8 mouse cellular contexts compared by ENCODE assay signal in genomic region chr17:47738066-47738878, GRCm38 (mm10). TPM values are rescaled to one million over a fixed set of nuclear protein-coding genes. Genes with fewer than 3 reads are reported as not detected.
DNase-seq lines count a peak whose midpoint lies in the region; ATAC-seq and TF ChIP-seq lines count a peak whose summit lies in the region.

No protein-coding gene starts in this region.

- H3K27ac ChIP-seq in forebrain, embryonic 15.5 days (replicated peaks), result no peak overlapping the region
- H3K27ac ChIP-seq in hindbrain, embryonic 14.5 days, result no peak overlapping the region
- H3K27ac ChIP-seq in liver, adult 2 months (replicated peaks; ENCODE audit: insufficient read depth, low read depth, low read length), result no peak overlapping the region
- H3K27ac ChIP-seq in midbrain, embryonic 16.5 days (ENCODE audit: low read length), result no peak overlapping the region
- peak overlapping the region; percentile 78 for H3K27ac ChIP-seq in stomach, embryonic 15.5 days

- H3K79me2 ChIP-seq in liver, adult 2 months (ENCODE audit: control insufficient read depth, insufficient read depth, low read length), result peaks cover 32% of the 10 kb centered on the region

- H3K9me3 ChIP-seq in forebrain, embryonic 15.5 days, result no peaks in the 10 kb centered on the region
- no peaks in the 10 kb centered on the region for H3K9me3 ChIP-seq in hindbrain, embryonic 14.5 days (ENCODE audit: control insufficient read depth, low read length)
- H3K9me3 ChIP-seq in midbrain, embryonic 16.5 days (replicated peaks; ENCODE audit: control insufficient read depth, low read length, poor library complexity, severe bottlenecking), result no peaks in the 10 kb centered on the region
- no peaks in the 10 kb centered on the region for H3K9me3 ChIP-seq in stomach, embryonic 15.5 days

- no peak for TF ChIP-seq CTCF in liver, adult 2 months (IDR thresholded peaks at IDR 0.05; ENCODE audit: low read depth, low read length)

- peaks cover 29% of the 10 kb centered on the region for H3K27me3 ChIP-seq in forebrain, embryonic 15.5 days
- H3K27me3 ChIP-seq in hindbrain, embryonic 14.5 days (ENCODE audit: control insufficient read depth, insufficient read depth, low read length), result peaks cover 21% of the 10 kb centered on the region
- no peaks in the 10 kb centered on the region for H3K27me3 ChIP-seq in liver, adult 2 months (ENCODE audit: control insufficient read depth, insufficient read depth, low read length)
- H3K27me3 ChIP-seq in midbrain, embryonic 16.5 days (ENCODE audit: control insufficient read depth, insufficient read depth, low read depth, low read length), result peaks cover 17% of the 10 kb centered on the region
- no peaks in the 10 kb centered on the region for H3K27me3 ChIP-seq in stomach, embryonic 15.5 days (replicated peaks)

- H3K4me1 ChIP-seq in forebrain, embryonic 15.5 days, result peaks cover 19% of the 10 kb centered on the region
- peaks cover 21% of the 10 kb centered on the region; the same call in 1 of the 2 replicates for H3K4me1 ChIP-seq in hindbrain, embryonic 14.5 days (replicated peaks; ENCODE audit: control insufficient read depth, insufficient read depth, low read length)
- peaks cover 5% of the 10 kb centered on the region; the same call in 1 of the 2 replicates for H3K4me1 ChIP-seq in liver, adult 2 months (ENCODE audit: control insufficient read depth, insufficient read depth, low read length)
- peaks cover 15% of the 10 kb centered on the region for H3K4me1 ChIP-seq in midbrain, embryonic 16.5 days (ENCODE audit: control insufficient read depth, insufficient read depth, low read length)
- peaks cover 17% of the 10 kb centered on the region for H3K4me1 ChIP-seq in stomach, embryonic 15.5 days

- DNase-seq in frontal cortex, postnatal 25 days (ENCODE audit: low spot score in 2 of 2), result no peak
- DNase-seq in cerebellum, adult 11-12 months, result peak; percentile 79
- no peak for DNase-seq in hindbrain, embryonic 14.5 days (ENCODE audit: low spot score)
- DNase-seq in liver, adult 2 months (ENCODE audit: extremely low read depth, low read depth, low spot score), result no peak

- ATAC-seq in frontal cortex, adult (ENCODE audit: low TSS enrichment), result peak; percentile 1; the same call in 1 of the 2 replicates
- peak; percentile 11 for ATAC-seq in forebrain, embryonic 15.5 days (replicated peaks)
- ATAC-seq in hindbrain, embryonic 14.5 days (ENCODE audit: low FRiP score), result peak; percentile 9; the same call in 1 of the 2 replicates
- ATAC-seq in midbrain, embryonic 16.5 days, result peak; percentile 30
- ATAC-seq in stomach, embryonic 15.5 days (ENCODE audit: insufficient read depth, low FRiP score, low read depth), result peak; percentile 38

- WGBS in forebrain, embryonic 15.5 days, result under 1% methylated on average over 60 of the region's 61 CpGs
- whole genome bisulfite sequencing in hindbrain, embryonic 14.5 days, result under 1% methylated on average over 51 of the region's 61 CpGs
- WGBS in liver, adult 2 months, result 7% methylated on average over 51 of the region's 61 CpGs
- WGBS in midbrain, embryonic 16.5 days, result under 1% methylated on average over 40 of the region's 61 CpGs
- 1% methylated on average over 57 of the region's 61 CpGs for WGBS in stomach, embryonic 15.5 days

- TF ChIP-seq POLR2A in liver, adult 2 months (IDR thresholded peaks at IDR 0.05; ENCODE audit: extremely low read depth, insufficient read depth, low read length), result no peak

- H3K4me3 ChIP-seq in forebrain, embryonic 15.5 days, result peak overlapping the region; percentile 66
- H3K4me3 ChIP-seq in hindbrain, embryonic 14.5 days (replicated peaks; ENCODE audit: low read length), result peak overlapping the region; percentile 51
- H3K4me3 ChIP-seq in liver, adult 2 months (ENCODE audit: insufficient read depth, low read depth, low read length), result peak overlapping the region; percentile 84
- peak overlapping the region; percentile 65 for H3K4me3 ChIP-seq in midbrain, embryonic 16.5 days (ENCODE audit: low read depth, low read length)
- H3K4me3 ChIP-seq in stomach, embryonic 15.5 days (replicated peaks), result peak overlapping the region; percentile 77

- peak overlapping the region; percentile 99 for H3K4me2 ChIP-seq in forebrain, embryonic 15.5 days (replicated peaks)
- peak overlapping the region; percentile 90 for H3K4me2 ChIP-seq in hindbrain, embryonic 14.5 days (replicated peaks)
- peak overlapping the region; percentile 94 for H3K4me2 ChIP-seq in midbrain, embryonic 16.5 days (ENCODE audit: low read length)
- H3K4me2 ChIP-seq in stomach, embryonic 15.5 days, result peak overlapping the region; percentile 99

- H3K36me3 ChIP-seq in forebrain, embryonic 15.5 days, result no peaks in the 10 kb centered on the region
- no peaks in the 10 kb centered on the region for H3K36me3 ChIP-seq in hindbrain, embryonic 14.5 days (replicated peaks; ENCODE audit: control insufficient read depth, insufficient read depth)
- H3K36me3 ChIP-seq in liver, adult 2 months (ENCODE audit: control insufficient read depth, insufficient read depth, low read length), result no peaks in the 10 kb centered on the region
- H3K36me3 ChIP-seq in midbrain, embryonic 16.5 days (ENCODE audit: control insufficient read depth, insufficient read depth, low read length), result no peaks in the 10 kb centered on the region
- no peaks in the 10 kb centered on the region for H3K36me3 ChIP-seq in stomach, embryonic 15.5 days

- H3K9ac ChIP-seq in forebrain, embryonic 15.5 days (replicated peaks), result peak overlapping the region; percentile 27
- peak overlapping the region; percentile 50; the same call in 1 of the 2 replicates for H3K9ac ChIP-seq in hindbrain, embryonic 14.5 days
- H3K9ac ChIP-seq in liver, adult 2 months (ENCODE audit: low read depth, low read length), result peak overlapping the region; percentile 55
- H3K9ac ChIP-seq in midbrain, embryonic 16.5 days (ENCODE audit: low read depth, low read length), result peak overlapping the region; percentile 60
- peak overlapping the region; percentile 48 for H3K9ac ChIP-seq in stomach, embryonic 15.5 days

RNA-seq across cellular contexts. Expression of gene Tfeb, which starts 1.4 kb away (rescaled TPM):
- 2.0 and 2.3 TPM in 2 replicates for polyA plus RNA-seq in forebrain, embryonic 15.5 days (2015; fragmentation: Nextera tagmentation; extraction: Ambion mirVana)
- 2.8 and 4.2 TPM in 2 replicates for polyA plus RNA-seq in hindbrain, embryonic 14.5 days (2014; fragmentation: Nextera tagmentation; extraction: Ambion mirVana)
- total RNA-seq in liver, adult 2 months (2014; rRNA removed), result 5.7 and 8.1 TPM in 2 replicates
- 15.7 and 16.6 TPM in 2 replicates for polyA plus RNA-seq in liver, adult 2 months (2012; rRNA removed)
- 2.9 and 3.0 TPM in 2 replicates for polyA plus RNA-seq in midbrain, embryonic 16.5 days (2015; fragmentation: Nextera tagmentation; extraction: Ambion mirVana)
- polyA plus RNA-seq in stomach, embryonic 15.5 days (2015; fragmentation: Nextera tagmentation; extraction: Ambion mirVana), result 10.2 and 10.7 TPM in 2 replicates

RNA-seq across cellular contexts. Expression of gene Pgc, which starts 11.6 kb away (rescaled TPM):
- polyA plus RNA-seq in forebrain, embryonic 15.5 days (2015; fragmentation: Nextera tagmentation; extraction: Ambion mirVana), result not detected in 2 replicates
- polyA plus RNA-seq in hindbrain, embryonic 14.5 days (2014; fragmentation: Nextera tagmentation; extraction: Ambion mirVana), result not detected in 2 replicates
- 0.20 TPM in 1 of 2 replicates, not detected in the other for total RNA-seq in liver, adult 2 months (2014; rRNA removed)
- polyA plus RNA-seq in liver, adult 2 months (2012; rRNA removed), result 0.26 and 0.37 TPM in 2 replicates
- 0.13 TPM in 1 of 2 replicates, not detected in the other for polyA plus RNA-seq in midbrain, embryonic 16.5 days (2015; fragmentation: Nextera tagmentation; extraction: Ambion mirVana)
- 52.1 and 71.7 TPM in 2 replicates for polyA plus RNA-seq in stomach, embryonic 15.5 days (2015; fragmentation: Nextera tagmentation; extraction: Ambion mirVana)

RNA-seq across cellular contexts. Expression of gene Prickle4, which starts 43.7 kb away (rescaled TPM):
- polyA plus RNA-seq in forebrain, embryonic 15.5 days (2015; fragmentation: Nextera tagmentation; extraction: Ambion mirVana), result 0.88 and 0.97 TPM in 2 replicates
- polyA plus RNA-seq in hindbrain, embryonic 14.5 days (2014; fragmentation: Nextera tagmentation; extraction: Ambion mirVana), result 2.1 and 2.2 TPM in 2 replicates
- total RNA-seq in liver, adult 2 months (2014; rRNA removed), result 1.9 and 2.0 TPM in 2 replicates
- 7.9 and 9.9 TPM in 2 replicates for polyA plus RNA-seq in liver, adult 2 months (2012; rRNA removed)
- polyA plus RNA-seq in midbrain, embryonic 16.5 days (2015; fragmentation: Nextera tagmentation; extraction: Ambion mirVana), result 0.77 and 2.4 TPM in 2 replicates
- polyA plus RNA-seq in stomach, embryonic 15.5 days (2015; fragmentation: Nextera tagmentation; extraction: Ambion mirVana), result 0.34 and 0.42 TPM in 2 replicates

RNA-seq across cellular contexts. Expression of gene Gm21981, which starts 44.0 kb away (rescaled TPM):
- polyA plus RNA-seq in forebrain, embryonic 15.5 days (2015; fragmentation: Nextera tagmentation; extraction: Ambion mirVana), result 0.33 and 0.73 TPM in 2 replicates
- polyA plus RNA-seq in hindbrain, embryonic 14.5 days (2014; fragmentation: Nextera tagmentation; extraction: Ambion mirVana), result 4.8 and 7.1 TPM in 2 replicates
- 0.09 and 0.27 TPM in 2 replicates for total RNA-seq in liver, adult 2 months (2014; rRNA removed)
- 0.36 and 0.46 TPM in 2 replicates for polyA plus RNA-seq in liver, adult 2 months (2012; rRNA removed)
- 0.88 and 0.92 TPM in 2 replicates for polyA plus RNA-seq in midbrain, embryonic 16.5 days (2015; fragmentation: Nextera tagmentation; extraction: Ambion mirVana)
- 0.19 and 0.27 TPM in 2 replicates for polyA plus RNA-seq in stomach, embryonic 15.5 days (2015; fragmentation: Nextera tagmentation; extraction: Ambion mirVana)

RNA-seq across cellular contexts. Expression of gene Frs3, which starts 49.4 kb away (rescaled TPM):
- polyA plus RNA-seq in forebrain, embryonic 15.5 days (2015; fragmentation: Nextera tagmentation; extraction: Ambion mirVana), result 18.0 and 23.2 TPM in 2 replicates
- 42.3 and 44.4 TPM in 2 replicates for polyA plus RNA-seq in hindbrain, embryonic 14.5 days (2014; fragmentation: Nextera tagmentation; extraction: Ambion mirVana)
- 1.7 and 1.9 TPM in 2 replicates for total RNA-seq in liver, adult 2 months (2014; rRNA removed)
- 6.5 and 7.1 TPM in 2 replicates for polyA plus RNA-seq in liver, adult 2 months (2012; rRNA removed)
- 46.0 and 54.1 TPM in 2 replicates for polyA plus RNA-seq in midbrain, embryonic 16.5 days (2015; fragmentation: Nextera tagmentation; extraction: Ambion mirVana)
- polyA plus RNA-seq in stomach, embryonic 15.5 days (2015; fragmentation: Nextera tagmentation; extraction: Ambion mirVana), result 4.7 TPM in 2 replicates

Comparison
In these comparisons a context has a peak if more than half of its experiments do, and no peak if none do; other contexts are left out.
1. RNA of gene Pgc, which starts 11.6 kb away (polyA plus RNA-seq): 52.1 to 71.7 TPM in stomach, embryonic 15.5 days; 0.26 to 0.37 TPM in liver, adult 2 months, 0.13 TPM in midbrain, embryonic 16.5 days, not detected in forebrain, embryonic 15.5 days and not detected in hindbrain, embryonic 14.5 days; every median in the first group is over 10 times any median in the second.
2. Peak in every context shown above with its lines, with median percentiles within 50 percentile points of each other: ATAC-seq, H3K4me2 ChIP-seq, H3K4me3 ChIP-seq and H3K9ac ChIP-seq.